ENCODE assay signal across 17 mouse cellular contexts in genomic region chr13:102231048-102231447, GRCm38 (mm10).
A peak's percentile ranks its signal among the peaks of the same experiment; 100 is the strongest.
DNase-seq lines count a peak whose midpoint lies in the region; ATAC-seq and TF ChIP-seq lines count a peak whose summit lies in the region.
"Had no signal": no experiment of that assay in that cellular context is flagged by ENCODE, and none has a peak within 500 bp of the region (broad histone marks: within the 10 kb centered on the region; RNA-seq: fewer than 3 reads in every experiment).

No protein-coding gene starts in this region.

- peak; percentile 12 for DNase-seq in adrenal gland, adult 2 months
- DNase-seq in adrenal gland, postnatal 4 days (ENCODE audit: low spot score in 2 of 2), result no peak
- peak; percentile 8 for DNase-seq in kidney, adult 9 months
- peak; percentile 24 for DNase-seq in heart, postnatal 0 days (ENCODE audit: low spot score)
- no peak for DNase-seq in forebrain, embryonic 14.5 days (ENCODE audit: low spot score)
- no peak for DNase-seq in forebrain, embryonic 10.5 days (ENCODE audit: extremely low spot score, low spot score)
- DNase-seq: adrenal gland, postnatal 36 days; thymus, postnatal 36 days had no signal

- ATAC-seq in kidney, embryonic 14.5 days (ENCODE audit: low FRiP score, low TSS enrichment), result no peak
- no peak for ATAC-seq in heart, postnatal 0 days (ENCODE audit: insufficient read depth, low read depth)
- no peak for ATAC-seq in forebrain, embryonic 14.5 days
- ATAC-seq: forebrain, embryonic 13.5 days; liver, embryonic 12.5 days; midbrain, embryonic 16.5 days had no signal

- H3K27me3 ChIP-seq in kidney, embryonic 14.5 days (ENCODE audit: control insufficient read depth, insufficient read depth, low read length), result no peaks in the 10 kb centered on the region
- no peaks in the 10 kb centered on the region for H3K27me3 ChIP-seq in heart, postnatal 0 days (ENCODE audit: control insufficient read depth, insufficient read depth, low read length)
- H3K27me3 ChIP-seq in myocyte (ENCODE audit: control insufficient read depth, insufficient read depth, insufficient read length), result no peaks in the 10 kb centered on the region
- no peaks in the 10 kb centered on the region for H3K27me3 ChIP-seq in forebrain, embryonic 14.5 days (replicated peaks; ENCODE audit: control insufficient read depth, insufficient read depth, low read length)
- no peaks in the 10 kb centered on the region for H3K27me3 ChIP-seq in forebrain, embryonic 10.5 days (ENCODE audit: poor library complexity, severe bottlenecking)
- H3K27me3 ChIP-seq: embryonic facial prominence, embryonic 13.5 days; forebrain, embryonic 13.5 days; liver, embryonic 12.5 days; neural tube, embryonic 12.5 days had no signal

- no peaks in the 10 kb centered on the region for H3K79me2 ChIP-seq in myocyte (ENCODE audit: control insufficient read depth, insufficient read depth)

- no peak overlapping the region for H3K4me3 ChIP-seq in kidney, embryonic 14.5 days (ENCODE audit: low read length)
- H3K4me3 ChIP-seq in heart, postnatal 0 days (ENCODE audit: low read depth, low read length), result no peak overlapping the region
- no peak overlapping the region for H3K4me3 ChIP-seq in myocyte
- no peak overlapping the region for H3K4me3 ChIP-seq in forebrain, embryonic 14.5 days (ENCODE audit: low read depth, low read length)
- no peak overlapping the region for H3K4me3 ChIP-seq in forebrain, embryonic 10.5 days
- H3K4me3 ChIP-seq: embryonic facial prominence, embryonic 13.5 days; forebrain, embryonic 13.5 days; left cerebral cortex, adult 2 months; liver, embryonic 12.5 days; neural tube, embryonic 12.5 days had no signal

- H3K9ac ChIP-seq in kidney, embryonic 14.5 days (ENCODE audit: low read depth, low read length), result no peak overlapping the region
- H3K9ac ChIP-seq in heart, postnatal 0 days (replicated peaks; ENCODE audit: low read depth, low read length), result no peak overlapping the region
- H3K9ac ChIP-seq in forebrain, embryonic 14.5 days (ENCODE audit: low read length), result no peak overlapping the region
- H3K9ac ChIP-seq: embryonic facial prominence, embryonic 13.5 days; forebrain, embryonic 13.5 days; liver, embryonic 12.5 days; neural tube, embryonic 12.5 days had no signal

- no peak overlapping the region for H3K4me2 ChIP-seq in kidney, embryonic 14.5 days (replicated peaks; ENCODE audit: low read depth, low read length)
- no peak overlapping the region for H3K4me2 ChIP-seq in heart, postnatal 0 days (ENCODE audit: low read depth, low read length)
- H3K4me2 ChIP-seq in myocyte (ENCODE audit: low read depth), result peak overlapping the region; percentile 63
- H3K4me2 ChIP-seq in forebrain, embryonic 14.5 days (ENCODE audit: low read length), result no peak overlapping the region
- H3K4me2 ChIP-seq: embryonic facial prominence, embryonic 13.5 days; forebrain, embryonic 13.5 days; liver, embryonic 12.5 days; neural tube, embryonic 12.5 days had no signal

- no peak overlapping the region for H3ac ChIP-seq in myocyte (ENCODE audit: control insufficient read depth, insufficient read length)

- TF ChIP-seq POLR2A in myocyte (IDR thresholded peaks at IDR 0.05; ENCODE audit: insufficient read length, low read depth), result no peak

- no peak for TF ChIP-seq CTCF in heart, postnatal 0 days (IDR thresholded peaks at IDR 0.05; ENCODE audit: low read depth)

- no peak overlapping the region for H3K27ac ChIP-seq in kidney, embryonic 14.5 days (ENCODE audit: low read depth, low read length)
- peak overlapping the region; percentile 39; the same call in 1 of the 2 replicates for H3K27ac ChIP-seq in heart, postnatal 0 days (ENCODE audit: low read depth)
- H3K27ac ChIP-seq in forebrain, embryonic 14.5 days (ENCODE audit: low read depth, low read length), result no peak overlapping the region
- no peak overlapping the region for H3K27ac ChIP-seq in forebrain, embryonic 10.5 days
- H3K27ac ChIP-seq: embryonic facial prominence, embryonic 13.5 days; forebrain, embryonic 13.5 days; left cerebral cortex, adult 2 months; liver, embryonic 12.5 days; neural tube, embryonic 12.5 days; stomach, postnatal 0 days had no signal

- no peaks in the 10 kb centered on the region for H3K4me1 ChIP-seq in kidney, embryonic 14.5 days (ENCODE audit: control insufficient read depth, insufficient read depth, low read length)
- H3K4me1 ChIP-seq in heart, postnatal 0 days (ENCODE audit: control insufficient read depth, insufficient read depth), result 0 out of 2 replicates have a peak, but pooled peaks cover 6% of the 10 kb centered on the region
- H3K4me1 ChIP-seq in forebrain, embryonic 14.5 days (ENCODE audit: control insufficient read depth, insufficient read depth, low read length), result no peaks in the 10 kb centered on the region
- H3K4me1 ChIP-seq in forebrain, embryonic 10.5 days, result no peaks in the 10 kb centered on the region
- H3K4me1 ChIP-seq: forebrain, embryonic 13.5 days; liver, embryonic 12.5 days; neural tube, embryonic 12.5 days had no signal

- no peak for TF ChIP-seq EP300 in heart, postnatal 0 days (IDR thresholded peaks at IDR 0.05; ENCODE audit: low read depth)

- WGBS in kidney, embryonic 14.5 days, result 80% methylated on average over 7 of the region's 7 CpGs
- WGBS in heart, postnatal 0 days, result 63% methylated on average over 7 of the region's 7 CpGs
- WGBS in forebrain, embryonic 14.5 days, result 88% methylated on average over 7 of the region's 7 CpGs
- WGBS in forebrain, embryonic 10.5 days, result 91% methylated on average over 7 of the region's 7 CpGs

- H3K36me3 ChIP-seq in kidney, embryonic 14.5 days (ENCODE audit: control insufficient read depth, insufficient read depth, low read length), result no peaks in the 10 kb centered on the region
- H3K36me3 ChIP-seq in heart, postnatal 0 days (replicated peaks; ENCODE audit: control insufficient read depth, insufficient read depth, low read length), result no peaks in the 10 kb centered on the region
- H3K36me3 ChIP-seq in myocyte (ENCODE audit: control insufficient read depth, insufficient read depth), result no peaks in the 10 kb centered on the region
- no peaks in the 10 kb centered on the region for H3K36me3 ChIP-seq in forebrain, embryonic 14.5 days (ENCODE audit: control insufficient read depth, insufficient read depth, low read length)
- no peaks in the 10 kb centered on the region for H3K36me3 ChIP-seq in forebrain, embryonic 10.5 days (replicated peaks)
- H3K36me3 ChIP-seq: embryonic facial prominence, embryonic 13.5 days; liver, embryonic 12.5 days; neural tube, embryonic 12.5 days had no signal

- no peaks in the 10 kb centered on the region for H3K9me3 ChIP-seq in kidney, embryonic 14.5 days (ENCODE audit: control insufficient read depth, low read length)
- H3K9me3 ChIP-seq in heart, postnatal 0 days (replicated peaks; ENCODE audit: control insufficient read depth, low read length), result no peaks in the 10 kb centered on the region
- H3K9me3 ChIP-seq in forebrain, embryonic 14.5 days (replicated peaks; ENCODE audit: control insufficient read depth, low read length), result no peaks in the 10 kb centered on the region
- no peaks in the 10 kb centered on the region for H3K9me3 ChIP-seq in forebrain, embryonic 10.5 days
- H3K9me3 ChIP-seq: embryonic facial prominence, embryonic 13.5 days; forebrain, embryonic 13.5 days; liver, embryonic 12.5 days; neural tube, embryonic 12.5 days had no signal

TF ChIP-seq in myocyte, 11 proteins besides CTCF, POLR2A, EP300 and RAD21:
- no peak for TF ChIP-seq POLR2AphosphoS2 (IDR thresholded peaks at IDR 0.05; ENCODE audit: insufficient read length, low read depth)
- no peak for TF ChIP-seq REST (IDR thresholded peaks at IDR 0.05; ENCODE audit: insufficient read depth, insufficient read length)
- TF ChIP-seq CEBPB (IDR thresholded peaks at IDR 0.05; ENCODE audit: insufficient read depth, poor library complexity, severe bottlenecking), result peak; percentile 91
- TF ChIP-seq TCF3 (IDR thresholded peaks at IDR 0.05; ENCODE audit: insufficient read length, low read depth), result no peak
- no peak for TF ChIP-seq USF1 (IDR thresholded peaks at IDR 0.05; ENCODE audit: low read depth)
- TF ChIP-seq TCF12 (IDR thresholded peaks at IDR 0.05; ENCODE audit: insufficient read depth, poor library complexity, severe bottlenecking), result no peak
- TF ChIP-seq E2F4 (IDR thresholded peaks at IDR 0.05; ENCODE audit: insufficient read depth), result no peak
- no peak for TF ChIP-seq SRF (IDR thresholded peaks at IDR 0.05; ENCODE audit: control insufficient read depth, insufficient read length, low read depth)

Comparison
In these comparisons a context has a peak if more than half of its experiments do, and no peak if none do; other contexts are left out.
1. DNase-seq: peak in adrenal gland, adult 2 months (single experiment), kidney, adult 9 months (single experiment) and heart, postnatal 0 days (single experiment); none in adrenal gland, postnatal 4 days (0 of 2), forebrain, embryonic 14.5 days (single experiment) and forebrain, embryonic 10.5 days (single experiment).